Mouse (Mus musculus) forebrain, embryonic 16.5 days (tissue): ENCODE data around the gene Gata2. TPM values are rescaled to one million over a fixed set of nuclear protein-coding genes. Genes with fewer than 3 reads are reported as not detected.
A peak's percentile ranks its signal among the peaks of the same experiment; 100 is the strongest.

ENCODE experiments used
- ATAC-seq: fragments of 200-750 bp; cut with Nextera tagmentation; 2 replicates; pipeline ENCODE4 v1.8.0; 2017; ENCODE audit warnings: mild to moderate bottlenecking, moderate library complexity
- H3K27ac ChIP-seq: fragments of 300-500 bp; sonication (generic); 2 replicates; pipeline ENCODE4 v1.5.1; 2014; ENCODE audit warnings: low read length, control low read depth
- H3K27me3 ChIP-seq: fragments of 300-500 bp; sonication (generic); replicated peaks from 2 replicates; pipeline ENCODE4 v1.6.1; 2014; ENCODE audit warnings: low read length; ENCODE audit not compliant: control insufficient read depth, insufficient read depth
- H3K36me3 ChIP-seq: fragments of 300-500 bp; sonication (generic); 2 replicates; pipeline ENCODE4 v1.6.1; 2014; ENCODE audit not compliant: control insufficient read depth, insufficient read depth
- H3K4me1 ChIP-seq: fragments of 300-500 bp; sonication (generic); replicated peaks from 2 replicates; pipeline ENCODE4 v1.6.1; 2014; ENCODE audit warnings: low read length; ENCODE audit not compliant: control insufficient read depth, insufficient read depth
- H3K4me2 ChIP-seq: fragments of 300-500 bp; sonication (generic); 2 replicates; pipeline ENCODE4 v1.6.1; 2014; ENCODE audit warnings: mild to moderate bottlenecking, low read length, control low read depth
- H3K4me3 ChIP-seq: fragments of 300-500 bp; sonication (generic); replicated peaks from 2 replicates; pipeline ENCODE4 v1.5.1; 2014; ENCODE audit warnings: mild to moderate bottlenecking, low read length, control low read depth
- H3K9ac ChIP-seq: fragments of 300-500 bp; sonication (generic); replicated peaks from 2 replicates; pipeline ENCODE4 v1.6.1; 2014; ENCODE audit warnings: low read depth, low read length, control low read depth
- H3K9me3 ChIP-seq: fragments of 300-500 bp; sonication (generic); 2 replicates; pipeline ENCODE4 v1.6.1; 2016; ENCODE audit warnings: low read length; ENCODE audit not compliant: control insufficient read depth
- WGBS: fragments of 180-500 bp; shearing (Covaris S2); extraction: QIAGEN DNeasy Blood & Tissue Kit; methylation state at CpG from one replicate; pipeline ENCODE4 v1.1.7; 2014; 5-methylcytosine and 5-hydroxymethylcytosine counted together
- polyA plus RNA-seq: library from polyadenylated mRNA; unstranded; fragments of >200 nt; fragmentation: Nextera tagmentation; extraction: Ambion mirVana; gene quantifications from 2 replicates; pipeline ENCODE4 v1.2.1, GENCODE M21; 2015

Gata2 gene
- polyA plus RNA-seq, 1 experiment from 2014 or later: 1.8 TPM

- ATAC-seq: no peak
- no peaks in the 10 kb centered on the region for H3K9me3 ChIP-seq
- H3K4me2 ChIP-seq: peak overlapping the region; percentile 48
- peaks cover 21% of the 10 kb centered on the region for H3K4me1 ChIP-seq
- 1% methylated on average over 39 of the region's 39 CpGs for WGBS
- no peak overlapping the region for H3K9ac ChIP-seq
- H3K36me3 ChIP-seq: no peaks in the 10 kb centered on the region
- H3K27me3 ChIP-seq: peaks cover 84% of the 10 kb centered on the region
- no peak overlapping the region for H3K27ac ChIP-seq
- peak overlapping the region; percentile 35 for H3K4me3 ChIP-seq
Observed at GRCm38 (mm10) chr6:88199001-88199717, 5.5 kb downstream of the Gata2 start.

DNA sequence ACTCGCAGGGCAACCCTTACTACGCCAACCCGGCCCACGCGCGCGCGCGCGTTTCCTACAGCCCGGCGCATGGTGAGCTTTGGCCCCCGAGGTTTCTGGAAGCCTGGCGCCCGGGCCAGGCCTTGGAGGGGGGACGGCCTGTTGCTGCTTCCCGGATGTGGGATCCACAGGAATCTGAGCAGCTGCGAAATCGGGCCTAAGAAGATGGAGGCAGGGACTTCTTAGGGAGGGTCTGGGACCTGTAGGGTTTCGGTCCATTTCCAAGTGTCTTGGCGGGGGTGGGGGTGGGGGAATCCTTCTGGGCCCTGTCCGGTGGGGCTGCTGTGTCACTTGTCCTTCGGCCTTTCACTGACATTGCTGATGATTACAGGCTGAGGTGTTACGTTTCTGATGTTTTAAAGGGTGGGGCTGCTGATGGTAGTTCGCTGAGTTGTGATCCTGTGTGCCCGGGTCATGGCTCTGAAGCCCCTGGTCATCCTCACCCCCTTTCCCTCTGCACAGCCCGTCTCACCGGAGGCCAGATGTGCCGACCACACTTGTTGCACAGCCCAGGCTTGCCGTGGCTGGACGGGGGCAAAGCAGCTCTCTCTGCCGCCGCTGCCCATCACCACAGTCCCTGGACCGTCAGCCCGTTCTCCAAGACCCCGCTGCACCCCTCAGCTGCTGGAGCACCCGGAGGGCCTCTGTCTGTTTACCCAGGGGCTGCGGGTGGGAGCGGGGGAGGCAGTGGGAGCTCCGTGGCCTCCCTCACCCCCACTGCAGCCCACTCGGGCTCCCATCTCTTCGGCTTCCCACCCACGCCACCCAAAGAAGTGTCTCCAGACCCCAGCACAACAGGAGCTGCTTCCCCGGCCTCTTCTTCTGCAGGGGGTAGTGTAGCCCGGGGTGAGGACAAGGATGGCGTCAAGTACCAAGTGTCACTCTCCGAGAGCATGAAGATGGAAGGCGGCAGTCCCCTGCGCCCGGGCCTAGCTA, 6.3 kb downstream of the Gata2 start:
- 2% methylated on average over 50 of the region's 50 CpGs for WGBS
- no peak overlapping the region for H3K9ac ChIP-seq
- ATAC-seq: no peak

GRCm38 (mm10) chr6:88200693-88201609, 7.3 kb downstream of the Gata2 start:
- WGBS: 7% methylated on average over 20 of the region's 20 CpGs
- ATAC-seq: no peak
- H3K27ac ChIP-seq: no peak overlapping the region
- H3K4me1 ChIP-seq: peaks cover 18% of the 10 kb centered on the region
- H3K9me3 ChIP-seq: no peaks in the 10 kb centered on the region
- H3K4me2 ChIP-seq: no peak overlapping the region
- H3K9ac ChIP-seq: no peak overlapping the region
- no peaks in the 10 kb centered on the region for H3K36me3 ChIP-seq
- no peak overlapping the region for H3K4me3 ChIP-seq
- peaks cover 87% of the 10 kb centered on the region for H3K27me3 ChIP-seq

More for the DNA sequence above, 6.3 kb downstream of the Gata2 start:
- peaks cover 89% of the 10 kb centered on the region for H3K27me3 ChIP-seq
- peaks cover 18% of the 10 kb centered on the region for H3K4me1 ChIP-seq
- no peaks in the 10 kb centered on the region for H3K36me3 ChIP-seq
- no peaks in the 10 kb centered on the region for H3K9me3 ChIP-seq
- no peak overlapping the region for H3K27ac ChIP-seq
- H3K4me2 ChIP-seq: no peak overlapping the region
- no peak overlapping the region; the same call in 1 of the 2 replicates for H3K4me3 ChIP-seq

- Histone ChIP-seq H3K9me3 (no peaks in the 10 kb centered on the region), H3K36me3 (no peaks in the 10 kb centered on the region), H3K27ac (no peak overlapping the region), H3K27me3 (peaks cover 88% of the 10 kb centered on the region), H3K9ac (no peak overlapping the region), H3K4me1 (peaks cover 13% of the 10 kb centered on the region), H3K4me3 (no peak overlapping the region), H3K4me2 (no peak overlapping the region)
- WGBS: 6% methylated on average over 15 of the region's 15 CpGs
- ATAC-seq: no peak
Observed at GRCm38 (mm10) chr6:88201926-88202700, 8.4 kb downstream of the Gata2 start.

GRCm38 (mm10) chr6:88202921-88203690, 9.4 kb downstream of the Gata2 start:
- peaks cover 88% of the 10 kb centered on the region for H3K27me3 ChIP-seq
- H3K4me1 ChIP-seq: peaks cover 8% of the 10 kb centered on the region
- no peaks in the 10 kb centered on the region for H3K36me3 ChIP-seq
- no peak overlapping the region for H3K4me3 ChIP-seq
- no peak for ATAC-seq
- H3K9me3 ChIP-seq: no peaks in the 10 kb centered on the region
- no peak overlapping the region for H3K4me2 ChIP-seq
- 2% methylated on average over 24 of the region's 24 CpGs for WGBS
- H3K9ac ChIP-seq: no peak overlapping the region
- no peak overlapping the region for H3K27ac ChIP-seq

GRCm38 (mm10) chr6:88203791-88204405, 10.2 kb downstream of the Gata2 start:
- no peak overlapping the region for H3K9ac ChIP-seq
- WGBS: 5% methylated on average over 10 of the region's 10 CpGs
- peaks cover under 1% of the 10 kb centered on the region for H3K4me1 ChIP-seq
- no peak overlapping the region for H3K27ac ChIP-seq
- H3K9me3 ChIP-seq: no peaks in the 10 kb centered on the region
- no peak overlapping the region for H3K4me3 ChIP-seq
- H3K4me2 ChIP-seq: no peak overlapping the region
- H3K36me3 ChIP-seq: no peaks in the 10 kb centered on the region
- H3K27me3 ChIP-seq: peaks cover 85% of the 10 kb centered on the region
- ATAC-seq: no peak

- H3K27me3 ChIP-seq: peaks cover 76% of the 10 kb centered on the region
Observed at GRCm38 (mm10) chr6:88204531-88205385, 11.1 kb downstream of the Gata2 start.

More at GRCm38 (mm10) chr6:88204531-88205385, 11.1 kb downstream of the Gata2 start:
- no peak overlapping the region for H3K27ac ChIP-seq
- H3K4me3 ChIP-seq: no peak overlapping the region
- H3K36me3 ChIP-seq: no peaks in the 10 kb centered on the region
- no peak overlapping the region for H3K4me2 ChIP-seq
- H3K4me1 ChIP-seq: no peaks in the 10 kb centered on the region; the same call in none of the 2 replicates
- 4% methylated on average over 25 of the region's 25 CpGs for WGBS
- H3K9ac ChIP-seq: no peak overlapping the region
- ATAC-seq: no peak
- no peaks in the 10 kb centered on the region for H3K9me3 ChIP-seq
